Mouse (Mus musculus) liver, postnatal 0 days (tissue): Measurements from ENCODE around the gene Tube1.

Experiments
- CTCF ChIP-seq: sonication (generic); IDR thresholded peaks from 2 replicates; pipeline ENCODE4 v1.5.1; 2016; ENCODE audit warnings: antibody characterized with exemption, low read depth
- EP300 ChIP-seq: IDR thresholded peaks from 2 replicates; pipeline ENCODE4 v1.6.1; 2016; ENCODE audit warnings: antibody characterized with exemption, low read depth, mild to moderate bottlenecking

DNA sequence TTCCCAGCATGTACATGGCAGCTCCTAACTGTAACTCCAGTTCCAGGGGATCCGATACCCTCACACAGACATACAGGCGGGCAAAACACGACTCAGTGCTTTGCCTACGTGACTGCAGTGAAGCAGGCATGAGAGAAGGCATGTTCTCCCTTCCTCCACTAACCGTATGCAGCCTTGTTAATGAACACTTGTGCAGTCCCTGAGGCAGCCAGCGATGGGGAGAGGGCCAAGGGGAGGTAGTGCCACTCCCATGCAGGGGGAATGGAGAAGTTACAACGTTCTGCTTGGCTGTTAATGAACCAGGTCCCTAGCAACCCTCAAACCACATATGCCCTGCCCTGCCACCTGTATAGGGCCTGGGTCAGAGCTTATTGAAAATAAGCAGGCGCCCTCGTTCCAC, 35.9 kb downstream of the Tube1 start:
- TF ChIP-seq CTCF (no peak), EP300 (no peak)
